Mouse (Mus musculus) ZHBTc4 (cell line): ENCODE data around the gene Kctd15.

Experiments used
- DNase-seq: peaks from one replicate; pipeline ENCODE4 v3.0.0-alpha.2; 2011; ENCODE audit warnings: low read depth, low spot score

Gene Kctd15

DNA sequence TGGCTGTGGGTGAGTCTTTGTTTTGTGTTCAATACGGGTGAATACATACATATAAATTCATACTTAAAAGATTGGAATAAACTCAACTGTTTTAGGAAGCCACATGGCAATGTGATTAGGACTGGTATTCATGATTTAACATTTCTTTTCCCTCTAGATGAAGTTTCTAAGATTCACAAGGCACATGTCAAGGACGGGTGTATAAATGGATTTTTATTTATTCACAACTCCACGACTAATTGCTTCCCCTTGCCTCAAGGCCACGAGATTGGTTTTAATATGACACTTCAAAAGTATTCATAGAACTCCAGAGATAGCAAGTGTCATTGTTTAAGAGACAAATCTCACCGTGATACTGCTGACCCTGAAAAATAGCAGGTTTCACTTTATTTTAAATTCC lies at the start of gene Kctd15:
Gene Kctd15 (minus strand): TSS at position 101 of the 400 bp plus-strand sequence.
- DNase-seq, result no peak

DNA sequence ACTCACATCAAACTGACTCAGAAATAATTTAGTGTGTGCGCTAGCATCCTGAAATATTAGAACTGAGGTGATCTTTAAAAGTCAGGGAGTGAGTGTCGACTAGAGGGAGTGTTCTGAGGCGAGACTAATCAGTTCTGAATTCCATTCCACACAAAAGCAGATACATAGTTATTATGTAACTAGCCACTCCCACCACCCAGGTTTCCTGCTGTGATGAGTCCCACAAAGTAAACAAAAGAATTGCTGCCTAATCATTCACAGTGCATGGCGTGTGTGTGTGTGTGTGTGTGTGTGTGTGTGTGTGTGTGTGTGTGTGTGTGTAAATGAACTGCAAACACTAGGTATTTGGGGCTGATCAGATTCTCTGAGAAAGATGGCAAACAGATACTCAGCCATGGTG lies 47.9 kb upstream of the Kctd15 start:
- DNase-seq, result peak; percentile 45

- DNase-seq, result no peak
Observed at GRCm38 (mm10) chr7:34703437-34703836, 46.9 kb upstream of the Kctd15 start.

- peak; percentile 75 for DNase-seq
Observed at GRCm38 (mm10) chr7:34702718-34703351, 46.3 kb upstream of the Kctd15 start.

- DNase-seq, result peak; percentile 36
Observed at GRCm38 (mm10) chr7:34699888-34700287, 43.4 kb upstream of the Kctd15 start.

- no peak for DNase-seq
Observed at GRCm38 (mm10) chr7:34698221-34698620, 41.7 kb upstream of the Kctd15 start.

- no peak for DNase-seq
Observed at GRCm38 (mm10) chr7:34696086-34696485, 39.6 kb upstream of the Kctd15 start.

GRCm38 (mm10) chr7:34694898-34695297 lies 38.4 kb upstream of the Kctd15 start:
- no peak for DNase-seq

DNA sequence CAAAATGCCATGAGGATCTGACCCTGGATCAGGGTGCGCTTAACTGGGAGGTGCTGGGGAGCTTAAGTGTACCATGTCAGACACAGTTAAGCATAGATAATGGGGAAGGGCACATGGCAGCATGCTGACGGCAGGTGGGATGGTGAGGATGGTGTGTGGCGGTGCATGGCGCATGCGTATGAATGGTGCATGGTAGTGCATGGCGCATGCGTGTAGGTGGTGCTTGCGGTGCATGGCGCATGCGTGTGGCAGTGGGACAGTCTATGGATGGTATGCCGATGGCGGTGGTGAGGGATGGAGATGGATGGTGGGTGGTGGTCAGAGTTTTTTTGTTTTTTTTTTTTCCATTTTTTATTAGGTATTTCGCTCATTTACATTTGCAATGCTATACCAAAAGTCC lies 37.4 kb upstream of the Kctd15 start:
- peak; percentile 13 for DNase-seq

- DNase-seq, result no peak
Observed at GRCm38 (mm10) chr7:34693072-34693471, 36.5 kb upstream of the Kctd15 start.

DNA sequence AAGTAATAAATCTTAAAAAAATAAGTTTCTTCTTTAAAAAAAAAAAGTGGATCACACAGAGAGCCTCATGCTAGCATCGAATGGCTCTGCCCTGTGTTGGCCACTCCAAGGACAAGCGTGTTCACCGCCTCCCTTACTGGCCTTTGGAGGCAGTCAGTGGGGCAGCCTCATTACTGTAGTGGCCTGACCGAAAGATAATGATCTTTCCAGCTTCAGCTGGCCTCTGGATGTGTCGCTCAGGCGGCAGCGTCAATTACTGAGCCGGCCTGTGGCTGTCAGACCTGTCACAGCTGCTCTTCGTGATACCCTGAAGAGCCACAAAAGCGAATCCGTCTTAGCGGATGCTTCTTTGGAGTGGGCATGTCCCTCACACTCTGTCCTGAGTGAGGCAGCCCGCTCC lies 33.6 kb upstream of the Kctd15 start:
- DNase-seq, result no peak

DNA sequence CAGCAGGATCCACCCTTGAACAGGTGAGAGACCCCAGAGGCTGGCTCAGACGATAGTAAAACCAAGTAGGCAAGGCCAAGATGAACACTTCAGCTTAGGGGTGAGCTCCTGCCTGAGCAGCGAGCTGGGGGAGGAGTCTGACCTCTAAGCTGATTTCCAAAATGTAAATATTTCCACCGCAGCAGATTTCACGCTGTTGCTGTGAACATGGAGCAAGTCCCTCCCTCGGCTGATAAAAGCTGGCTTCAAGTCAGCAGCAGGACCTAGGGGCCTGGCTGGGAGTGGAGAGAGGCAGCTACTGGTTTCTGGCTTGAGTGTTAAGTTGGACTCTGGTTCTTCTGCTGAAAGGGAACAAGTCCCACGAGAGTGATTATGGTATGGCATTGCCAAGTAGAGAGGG lies 32.5 kb upstream of the Kctd15 start:
- no peak for DNase-seq

GRCm38 (mm10) chr7:34685801-34686200 lies 29.3 kb upstream of the Kctd15 start:
- DNase-seq, result no peak

DNA sequence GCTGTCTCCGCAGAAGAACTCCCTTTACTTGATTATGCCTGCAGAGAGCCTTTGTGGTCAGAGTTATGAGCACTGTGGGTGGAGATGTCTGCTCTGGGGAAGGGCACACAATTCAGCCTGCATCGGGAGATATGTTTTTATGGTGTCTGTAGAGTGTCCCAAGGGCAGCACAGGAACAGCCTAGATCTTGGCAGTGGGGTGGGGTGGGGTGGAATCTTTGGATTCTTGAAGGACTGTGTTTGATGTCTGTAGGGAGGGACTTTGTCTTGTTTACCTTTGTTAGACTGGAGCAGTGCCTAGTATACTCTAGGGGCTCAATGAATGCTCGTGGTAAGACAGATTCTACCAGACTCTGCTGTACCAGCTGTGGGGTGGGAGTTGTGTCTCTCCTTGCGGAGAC lies 28.6 kb upstream of the Kctd15 start:
- peak; percentile 52 for DNase-seq

DNA sequence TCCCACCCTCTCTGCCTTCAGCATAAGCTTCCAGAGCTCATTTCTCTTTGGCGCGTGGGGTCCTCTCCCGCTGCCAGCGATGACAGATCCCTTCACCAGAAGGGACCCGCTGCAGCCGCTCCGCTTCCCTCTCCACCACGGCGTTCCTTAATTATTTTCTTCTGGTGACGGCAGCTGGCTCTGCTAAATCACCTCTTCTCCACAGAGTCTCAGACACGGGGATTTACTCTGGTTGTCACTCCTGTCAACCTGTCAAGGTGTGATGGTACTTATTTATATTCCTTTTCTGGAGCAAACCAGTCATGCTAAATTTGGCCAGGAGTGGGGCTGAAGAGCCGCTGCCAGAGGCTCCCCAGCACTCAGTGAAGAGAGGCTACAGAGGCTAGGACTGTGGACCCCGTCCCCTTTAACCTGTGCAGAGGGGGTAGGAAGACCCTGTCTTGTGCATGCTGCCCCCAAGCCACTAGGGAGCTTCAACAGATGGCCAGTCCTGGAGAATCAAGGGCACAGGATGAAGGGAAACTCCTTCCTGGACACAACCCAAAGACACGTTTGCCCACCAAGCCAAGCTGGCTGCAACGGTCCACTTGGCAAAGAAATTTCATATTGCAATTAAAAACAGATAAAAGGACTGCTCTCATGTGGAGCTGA lies 24.4 kb upstream of the Kctd15 start:
- no peak for DNase-seq

- DNase-seq, result no peak
Observed at GRCm38 (mm10) chr7:34679886-34680285, 23.4 kb upstream of the Kctd15 start.

- DNase-seq, result peak; percentile 91
Observed at GRCm38 (mm10) chr7:34675831-34676514, 19.4 kb upstream of the Kctd15 start.

- peak; percentile 25 for DNase-seq
Observed at GRCm38 (mm10) chr7:34675120-34675790, 18.7 kb upstream of the Kctd15 start.

GRCm38 (mm10) chr7:34672916-34673315 lies 16.4 kb upstream of the Kctd15 start:
- DNase-seq, result no peak

GRCm38 (mm10) chr7:34671911-34672310 lies 15.4 kb upstream of the Kctd15 start:
- DNase-seq, result peak; percentile 92

DNA sequence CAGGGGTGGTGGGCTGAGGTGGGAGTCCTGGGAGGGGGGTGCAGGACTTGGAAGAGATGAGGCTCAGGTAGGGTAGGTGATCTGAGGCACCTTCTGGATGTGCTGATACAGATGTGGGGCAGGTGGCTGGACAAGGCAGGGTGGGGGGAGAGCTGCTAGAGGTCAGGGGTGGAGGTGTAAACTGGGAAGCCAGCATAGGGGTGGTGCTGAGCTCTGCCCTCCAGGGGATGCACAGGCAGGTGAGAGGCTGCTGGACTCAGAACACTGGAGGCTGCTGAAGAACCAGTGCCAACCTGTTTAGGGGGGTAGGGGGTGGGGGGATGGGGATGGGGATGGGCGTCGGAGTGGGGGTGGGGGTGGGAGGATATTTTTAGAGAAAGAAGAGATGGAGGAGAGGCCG lies 14.2 kb upstream of the Kctd15 start:
- no peak for DNase-seq

DNA sequence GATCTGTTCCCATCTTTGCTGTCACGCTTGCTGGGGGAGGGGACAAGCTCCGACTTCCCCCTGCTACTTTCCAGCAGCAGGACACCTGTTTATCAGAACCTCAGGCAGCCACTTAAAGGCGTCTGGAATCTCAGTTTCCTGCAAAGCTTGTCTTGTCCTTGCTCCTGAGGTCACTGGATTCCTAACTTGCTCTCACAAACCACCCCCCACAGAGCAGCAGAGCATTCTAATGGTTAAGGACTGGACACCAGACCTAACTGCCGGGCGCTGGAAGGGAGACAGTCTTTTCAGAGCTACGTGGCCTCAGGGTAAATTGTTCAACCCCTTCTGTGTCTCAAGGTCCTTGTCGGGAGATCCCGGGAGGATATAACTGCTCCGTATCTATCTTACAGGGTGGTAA lies 12.8 kb upstream of the Kctd15 start:
- peak; percentile 97 for DNase-seq
